Mouse (Mus musculus) heart, embryonic 16.5 days (tissue): ENCODE measurements around the gene Iglon5. TPM values are rescaled to one million over a fixed set of nuclear protein-coding genes. Genes with fewer than 3 reads are reported as not detected.

Source experiments
- ATAC-seq: fragments of 200-750 bp; cut with Nextera tagmentation; replicated peaks from 2 replicates; pipeline ENCODE4 v1.8.0; 2017; ENCODE audit warnings: moderate number of reproducible peaks; ENCODE audit not compliant: insufficient read depth, low FRiP score; ENCODE audit errors: extremely low read depth
- H3K27ac ChIP-seq: fragments of 300-500 bp; sonication (generic); 2 replicates; pipeline ENCODE4 v1.5.1; 2014; ENCODE audit warnings: mild to moderate bottlenecking, low read length, control low read depth, moderate library complexity
- H3K27me3 ChIP-seq: fragments of 300-500 bp; sonication (generic); 2 replicates; pipeline ENCODE4 v1.6.1; 2014; ENCODE audit warnings: low read length, mixed read lengths; ENCODE audit not compliant: control insufficient read depth, insufficient read depth
- H3K36me3 ChIP-seq: fragments of 300-500 bp; sonication (generic); 2 replicates; pipeline ENCODE4 v1.6.1; 2014; ENCODE audit not compliant: control insufficient read depth, insufficient read depth
- H3K4me1 ChIP-seq: fragments of 300-500 bp; sonication (generic); 2 replicates; pipeline ENCODE4 v1.6.1; 2014; ENCODE audit warnings: low read length, mixed read lengths; ENCODE audit not compliant: control insufficient read depth, insufficient read depth
- H3K4me2 ChIP-seq: fragments of 300-500 bp; sonication (generic); 2 replicates; pipeline ENCODE4 v1.6.1; 2014; ENCODE audit warnings: low read depth, mild to moderate bottlenecking, control low read depth, low read length
- H3K4me3 ChIP-seq: fragments of 300-500 bp; sonication (generic); 2 replicates; pipeline ENCODE4 v1.5.1; 2014; ENCODE audit warnings: mild to moderate bottlenecking, control low read depth, low read length
- H3K9ac ChIP-seq: fragments of 300-500 bp; sonication (generic); 2 replicates; pipeline ENCODE4 v1.6.1; 2014; ENCODE audit warnings: low read length, control low read depth
- H3K9me3 ChIP-seq: fragments of 300-500 bp; sonication (generic); replicated peaks from 2 replicates; pipeline ENCODE4 v1.6.1; 2016; ENCODE audit warnings: low read length; ENCODE audit not compliant: control insufficient read depth
- WGBS: fragments of 180-500 bp; shearing (Covaris S2); extraction: QIAGEN DNeasy Blood & Tissue Kit; methylation state at CpG from one replicate; pipeline ENCODE4 v1.1.7; 2014; 5-methylcytosine and 5-hydroxymethylcytosine counted together
- polyA plus RNA-seq: library from polyadenylated mRNA; unstranded; fragments of >200 nt; fragmentation: Nextera tagmentation; extraction: Ambion mirVana; gene quantifications from 2 replicates; pipeline ENCODE4 v1.2.1, GENCODE M21; 2015

Iglon5 gene
- polyA plus RNA-seq: 0.06 TPM in 1 of 2 replicates, not detected in the other

DNA sequence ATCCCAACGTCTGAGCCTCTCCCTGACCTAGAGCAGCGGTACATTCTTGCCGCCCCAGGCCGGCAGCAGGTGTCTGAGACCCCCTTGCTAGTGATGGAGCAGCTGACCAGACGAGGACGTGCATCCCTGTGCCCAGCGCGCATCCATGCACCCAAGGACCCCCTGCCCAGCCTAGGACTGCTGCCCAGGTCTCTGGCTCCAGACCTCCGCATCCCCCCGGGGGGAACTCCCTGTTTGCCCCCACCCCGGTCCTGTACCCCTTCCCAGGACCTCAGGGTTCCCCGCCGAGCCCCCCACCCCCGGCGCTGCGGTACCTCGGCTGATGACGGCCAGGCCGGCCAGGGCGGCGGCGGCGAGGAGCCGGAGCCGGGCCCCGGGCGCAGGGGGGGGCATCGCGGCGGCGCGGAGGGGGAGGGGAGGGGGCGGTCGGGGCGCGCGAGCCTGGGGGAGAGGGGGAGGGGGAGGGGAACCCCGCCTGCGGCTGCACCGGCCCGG lies at the start of gene Iglon5:
TSS of gene Iglon5 (minus strand) at position 445 of the 495 bp plus-strand sequence.
- Histone ChIP-seq H3K27ac (no peak within 1 kb of the TSS), H3K9ac (0 out of 2 replicates have a peak within 1 kb of the TSS, but pooled peaks have one; percentile 31), H3K9me3 (no peaks in the 10 kb centered on the region), H3K4me2 (peak within 1 kb of the TSS; percentile 59), H3K4me1 (no peaks in the 10 kb centered on the region), H3K36me3 (no peaks in the 10 kb centered on the region), H3K27me3 (peaks cover 28% of the 10 kb centered on the region), H3K4me3 (peak within 1 kb of the TSS; percentile 39)
- WGBS: 2% methylated on average over 22 of the region's 41 CpGs
- no peak for ATAC-seq

DNA sequence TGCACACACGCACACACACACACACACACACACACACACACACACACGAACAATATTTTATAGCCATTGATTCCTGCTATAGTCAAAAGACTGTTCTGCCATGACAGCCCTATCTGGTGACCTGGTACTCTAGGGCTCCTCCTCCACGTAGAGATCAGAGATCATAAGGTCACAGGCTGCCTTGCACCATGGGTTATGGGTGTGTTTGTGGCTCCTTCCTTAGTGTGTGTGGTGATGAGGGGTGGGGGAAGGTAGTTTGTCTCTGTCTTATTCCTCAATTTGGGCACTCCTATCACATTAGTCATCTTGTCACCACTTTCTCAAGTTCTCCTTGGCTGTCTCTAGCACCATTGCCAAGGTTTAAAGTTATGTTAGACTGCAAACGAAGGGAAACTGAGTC lies 48.6 kb upstream of the Iglon5 start:
- H3K9me3 ChIP-seq: no peaks in the 10 kb centered on the region
- H3K4me1 ChIP-seq: no peaks in the 10 kb centered on the region
- H3K9ac ChIP-seq: no peak overlapping the region
- H3K27ac ChIP-seq: no peak overlapping the region
- no peak for ATAC-seq
- H3K27me3 ChIP-seq: no peaks in the 10 kb centered on the region
- H3K36me3 ChIP-seq: no peaks in the 10 kb centered on the region
- no peak overlapping the region for H3K4me3 ChIP-seq
- 63% methylated on average over 4 of the region's 4 CpGs for WGBS
- H3K4me2 ChIP-seq: no peak overlapping the region

DNA sequence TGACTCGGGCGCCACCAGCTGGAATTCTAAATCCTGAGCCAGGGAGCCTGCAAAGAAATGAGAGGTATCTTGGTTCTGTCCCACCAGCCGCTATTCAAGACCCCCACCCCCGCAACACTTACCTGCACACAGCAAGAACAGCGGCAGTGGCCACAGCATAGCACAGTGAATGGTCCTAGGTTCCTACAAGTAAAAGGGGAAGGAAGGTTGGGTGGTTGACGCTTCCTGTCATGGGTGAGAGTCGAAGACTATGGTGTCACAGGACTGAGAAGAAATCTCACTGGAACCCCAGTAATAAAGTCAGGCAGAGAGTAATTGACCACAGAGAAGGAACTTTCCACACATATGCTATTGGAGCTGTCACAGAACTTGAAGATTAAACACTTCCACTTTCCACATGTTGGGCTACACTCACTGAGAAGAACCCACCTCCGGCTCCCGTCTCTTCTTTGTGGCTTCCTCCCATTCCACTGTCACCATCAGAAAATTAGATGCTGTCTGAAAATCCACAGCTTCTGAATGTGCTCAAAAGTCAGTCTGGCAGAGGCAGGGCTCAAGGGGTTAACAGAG lies 43.1 kb upstream of the Iglon5 start:
- no peak overlapping the region for H3K27ac ChIP-seq
- H3K4me3 ChIP-seq: no peak overlapping the region
- no peak for ATAC-seq
- no peaks in the 10 kb centered on the region for H3K36me3 ChIP-seq
- H3K9me3 ChIP-seq: no peaks in the 10 kb centered on the region
- 78% methylated on average over 9 of the region's 9 CpGs for WGBS
- H3K4me1 ChIP-seq: no peaks in the 10 kb centered on the region
- H3K27me3 ChIP-seq: no peaks in the 10 kb centered on the region
- H3K9ac ChIP-seq: no peak overlapping the region
- no peak overlapping the region for H3K4me2 ChIP-seq

DNA sequence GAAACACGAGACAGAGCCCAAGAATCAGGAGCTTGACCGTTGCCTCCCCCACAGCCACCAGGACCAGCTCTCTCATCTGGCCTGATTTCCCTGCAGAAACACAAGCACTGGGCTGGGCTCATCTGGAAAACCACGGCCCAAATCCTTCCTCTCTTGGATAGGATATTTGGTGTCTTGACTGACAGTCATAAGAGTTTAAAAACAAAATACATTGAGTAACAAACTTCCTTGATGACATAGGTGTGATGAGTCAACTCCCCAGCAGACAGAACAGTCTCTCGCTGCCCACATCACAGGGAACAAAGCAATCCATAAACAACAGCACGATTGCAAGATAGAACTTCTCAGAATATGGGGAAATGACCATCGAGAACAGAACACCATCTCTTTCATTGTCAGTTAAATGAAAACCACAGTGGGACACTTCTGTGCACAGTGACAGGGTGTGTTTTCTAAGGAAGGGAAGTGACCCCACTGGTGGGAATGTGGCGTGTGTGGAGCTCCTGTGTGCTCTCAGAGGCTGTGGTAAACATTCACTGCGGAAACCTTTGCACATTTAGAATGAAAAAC lies 40.4 kb upstream of the Iglon5 start:
- Histone ChIP-seq H3K4me3 (no peak overlapping the region), H3K4me1 (no peaks in the 10 kb centered on the region), H3K27me3 (no peaks in the 10 kb centered on the region), H3K27ac (no peak overlapping the region), H3K9ac (no peak overlapping the region), H3K4me2 (no peak overlapping the region), H3K9me3 (no peaks in the 10 kb centered on the region), H3K36me3 (no peaks in the 10 kb centered on the region)
- ATAC-seq: no peak
- 66% methylated on average over 8 of the region's 8 CpGs for WGBS

DNA sequence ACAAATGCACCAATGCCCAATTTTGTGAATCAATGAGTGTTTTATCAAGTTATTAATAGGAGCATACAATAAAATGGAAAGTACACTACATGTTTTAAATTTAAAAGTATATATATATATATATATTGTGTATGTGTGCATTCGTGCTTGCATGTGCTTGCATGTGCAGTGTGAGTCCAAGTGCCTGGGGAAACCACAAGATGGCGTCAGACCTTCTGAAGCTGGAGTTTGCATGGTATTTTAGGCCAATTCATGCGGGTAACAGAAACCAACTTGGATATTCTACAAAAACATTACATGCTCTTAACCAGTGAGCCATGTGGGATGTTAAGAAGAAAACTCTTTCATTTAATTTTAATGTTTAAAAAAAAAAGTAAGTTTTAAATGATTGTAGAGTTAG lies 35.4 kb upstream of the Iglon5 start:
- Histone ChIP-seq H3K36me3 (no peaks in the 10 kb centered on the region), H3K4me3 (no peak overlapping the region), H3K9me3 (no peaks in the 10 kb centered on the region), H3K27ac (no peak overlapping the region), H3K27me3 (no peaks in the 10 kb centered on the region), H3K4me2 (no peak overlapping the region), H3K4me1 (no peaks in the 10 kb centered on the region), H3K9ac (no peak overlapping the region)
- 40% methylated on average over 3 of the region's 3 CpGs for WGBS
- ATAC-seq: no peak

DNA sequence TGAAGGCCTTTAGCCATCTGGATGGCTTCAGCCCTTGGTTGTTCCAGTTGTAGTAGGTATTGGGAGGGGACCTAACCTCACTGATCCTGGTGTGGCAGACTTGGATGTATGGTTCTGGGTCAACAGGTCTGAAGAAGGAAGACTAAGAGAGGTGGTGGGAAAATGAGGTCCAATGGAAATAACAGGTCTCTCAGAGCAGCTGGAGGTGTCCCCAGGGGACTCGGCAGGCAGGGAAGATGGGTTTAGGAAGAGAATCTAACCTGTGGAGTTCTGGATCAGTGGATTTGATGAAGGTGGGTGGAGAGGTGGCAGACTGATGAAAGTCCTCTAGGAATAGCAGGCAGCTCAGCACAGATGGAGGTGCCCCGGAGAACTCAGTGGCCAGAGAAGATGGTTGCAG lies 32.9 kb upstream of the Iglon5 start:
- H3K27me3 ChIP-seq: no peaks in the 10 kb centered on the region
- no peak overlapping the region for H3K9ac ChIP-seq
- H3K4me2 ChIP-seq: no peak overlapping the region
- no peaks in the 10 kb centered on the region for H3K36me3 ChIP-seq
- no peak overlapping the region for H3K4me3 ChIP-seq
- ATAC-seq: no peak
- WGBS: 75% methylated on average over 2 of the region's 2 CpGs
- no peak overlapping the region for H3K27ac ChIP-seq
- no peaks in the 10 kb centered on the region for H3K9me3 ChIP-seq
- no peaks in the 10 kb centered on the region for H3K4me1 ChIP-seq

DNA sequence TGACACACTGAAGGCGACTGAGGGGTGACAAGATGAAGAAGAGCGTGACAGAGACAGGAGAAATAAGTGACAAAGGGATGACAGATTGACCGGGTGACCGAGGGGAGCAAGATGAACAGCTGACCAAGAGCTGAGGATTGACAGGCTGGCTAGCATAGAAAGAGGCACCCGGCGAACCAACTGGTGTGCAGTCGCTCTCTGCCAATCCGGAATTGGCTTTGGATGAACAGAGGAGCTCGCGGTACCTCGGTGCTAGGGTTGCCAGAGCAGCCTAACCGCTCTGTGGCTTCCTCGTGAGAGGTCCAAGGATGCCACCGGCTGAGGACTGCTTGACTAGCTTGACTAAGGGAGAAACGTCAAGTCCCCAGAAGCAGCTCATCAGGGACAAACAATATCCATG lies 28.5 kb upstream of the Iglon5 start:
- 78% methylated on average over 15 of the region's 15 CpGs for WGBS
- Histone ChIP-seq H3K9me3 (no peaks in the 10 kb centered on the region), H3K4me3 (no peak overlapping the region), H3K9ac (no peak overlapping the region), H3K27me3 (no peaks in the 10 kb centered on the region), H3K4me2 (no peak overlapping the region), H3K36me3 (no peaks in the 10 kb centered on the region), H3K27ac (no peak overlapping the region), H3K4me1 (no peaks in the 10 kb centered on the region)
- ATAC-seq: no peak

DNA sequence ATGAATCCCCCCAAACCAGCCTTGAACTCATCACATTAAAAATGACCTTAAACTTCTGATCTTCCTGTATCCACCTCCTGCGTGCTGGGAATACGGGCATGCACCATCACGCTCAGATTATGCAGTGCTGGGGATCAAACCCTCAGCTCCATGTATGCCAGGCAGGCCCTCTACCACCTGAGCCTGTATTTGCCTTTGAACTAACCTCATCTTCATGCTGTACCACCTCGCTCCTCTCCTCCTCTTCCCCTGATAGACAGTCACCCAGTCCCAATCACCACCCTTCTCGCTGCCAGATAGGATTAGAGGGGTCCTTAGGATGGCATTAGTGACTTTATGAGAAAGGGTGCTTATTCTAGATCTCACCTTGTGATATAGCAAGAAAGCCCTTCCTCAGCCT lies 25.2 kb upstream of the Iglon5 start:
- Histone ChIP-seq H3K4me2 (no peak overlapping the region), H3K27ac (no peak overlapping the region), H3K27me3 (no peaks in the 10 kb centered on the region), H3K9ac (no peak overlapping the region), H3K4me3 (no peak overlapping the region), H3K36me3 (no peaks in the 10 kb centered on the region), H3K9me3 (no peaks in the 10 kb centered on the region), H3K4me1 (no peaks in the 10 kb centered on the region)
- no peak for ATAC-seq
- 77% methylated on average over 5 of the region's 5 CpGs for WGBS

DNA sequence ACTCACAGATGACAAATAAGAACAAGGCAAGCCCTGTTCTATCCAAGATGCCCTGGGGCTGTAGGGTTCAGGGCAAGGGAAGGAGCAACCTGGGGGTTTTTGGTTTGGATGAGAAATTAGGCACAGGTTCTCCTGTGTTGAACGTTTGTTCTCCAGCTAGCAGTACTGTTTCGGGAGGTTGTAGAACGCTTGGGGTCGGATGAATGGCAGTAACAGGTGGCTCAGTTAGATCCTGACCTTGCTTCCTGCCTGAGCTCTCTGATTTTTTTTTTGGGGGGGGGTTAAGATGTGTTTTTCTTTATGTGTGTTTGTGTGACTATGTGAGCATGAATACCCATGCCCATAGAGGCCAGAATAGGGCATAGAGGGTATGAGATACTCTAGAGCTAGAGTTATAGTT lies 22.6 kb upstream of the Iglon5 start:
- Histone ChIP-seq H3K27ac (no peak overlapping the region), H3K4me1 (no peaks in the 10 kb centered on the region), H3K27me3 (no peaks in the 10 kb centered on the region), H3K9me3 (no peaks in the 10 kb centered on the region), H3K4me3 (no peak overlapping the region), H3K4me2 (no peak overlapping the region), H3K9ac (no peak overlapping the region), H3K36me3 (no peaks in the 10 kb centered on the region)
- WGBS: 74% methylated on average over 4 of the region's 4 CpGs
- ATAC-seq: no peak
